Mouse (Mus musculus) liver, embryonic 12.5 days (tissue): ENCODE measurements at regions not wholly inside any gene's neighbourhood (a gene's known extent, or its start where the extent isn't known, plus 50 kb on each side); places are given as distances from the start of the nearest gene placed in this dataset.

Source experiments
- ATAC-seq: fragments of 200-750 bp; cut with Nextera tagmentation; 2 replicates; pipeline ENCODE4 v1.8.0; 2017; ENCODE audit warnings: moderate number of reproducible peaks, mild to moderate bottlenecking, moderate library complexity
- H3K27ac ChIP-seq: fragments of 300-500 bp; sonication (generic); 2 replicates; pipeline ENCODE4 v1.5.1; 2016; ENCODE audit warnings: mild to moderate bottlenecking
- H3K27me3 ChIP-seq: fragments of 300-500 bp; sonication (generic); replicated peaks from 2 replicates; pipeline ENCODE4 v1.6.1; 2016; ENCODE audit warnings: mild to moderate bottlenecking, moderate library complexity
- H3K36me3 ChIP-seq: fragments of 300-500 bp; sonication (generic); 2 replicates; pipeline ENCODE4 v1.6.1; 2016; ENCODE audit warnings: mild to moderate bottlenecking, moderate library complexity
- H3K4me1 ChIP-seq: fragments of 300-500 bp; sonication (generic); 2 replicates; pipeline ENCODE4 v1.6.1; 2016
- H3K4me2 ChIP-seq: fragments of 300-500 bp; sonication (generic); 2 replicates; pipeline ENCODE4 v1.6.1; 2016; ENCODE audit warnings: mild to moderate bottlenecking, moderate library complexity
- H3K4me3 ChIP-seq: fragments of 300-500 bp; sonication (generic); 2 replicates; pipeline ENCODE4 v1.5.1; 2016; ENCODE audit warnings: mild to moderate bottlenecking, moderate library complexity
- H3K9ac ChIP-seq: fragments of 300-500 bp; sonication (generic); 2 replicates; pipeline ENCODE4 v1.6.1; 2016; ENCODE audit warnings: mild to moderate bottlenecking, moderate library complexity
- H3K9me3 ChIP-seq: fragments of 300-500 bp; sonication (generic); replicated peaks from 2 replicates; pipeline ENCODE4 v1.6.1; 2016; ENCODE audit warnings: mild to moderate bottlenecking, moderate library complexity
- WGBS: fragments of 180-500 bp; shearing (Covaris S2); methylation state at CpG from one replicate; pipeline ENCODE4 v1.1.7; 2016; ENCODE audit not compliant: insufficient replicate concordance; 5-methylcytosine and 5-hydroxymethylcytosine counted together

- Histone ChIP-seq H3K4me1 (no peaks in the 10 kb centered on the region), H3K36me3 (no peaks in the 10 kb centered on the region), H3K27ac (no peak overlapping the region), H3K9me3 (no peaks in the 10 kb centered on the region), H3K4me3 (no peak overlapping the region), H3K9ac (no peak overlapping the region), H3K4me2 (no peak overlapping the region), H3K27me3 (no peaks in the 10 kb centered on the region)
- ATAC-seq, result no peak
- 29% methylated on average over 4 of the region's 4 CpGs for WGBS
Measured at GRCm38 (mm10) chr4:120339371-120339770, 52.2 kb upstream of the Foxo6 start.

GRCm38 (mm10) chr4:120340686-120341085 is 53.5 kb upstream of the Foxo6 start:
- Histone ChIP-seq H3K4me2 (no peak overlapping the region), H3K36me3 (no peaks in the 10 kb centered on the region), H3K4me3 (no peak overlapping the region), H3K27ac (no peak overlapping the region), H3K4me1 (no peaks in the 10 kb centered on the region), H3K9me3 (no peaks in the 10 kb centered on the region), H3K9ac (no peak overlapping the region), H3K27me3 (no peaks in the 10 kb centered on the region)
- ATAC-seq, result no peak
- WGBS, result 70% methylated on average over 4 of the region's 4 CpGs

- no peaks in the 10 kb centered on the region for H3K9me3 ChIP-seq
- no peaks in the 10 kb centered on the region for H3K36me3 ChIP-seq
- H3K4me1 ChIP-seq, result no peaks in the 10 kb centered on the region
- no peak overlapping the region for H3K4me2 ChIP-seq
- 54% methylated on average over 3 of the region's 3 CpGs for WGBS
- no peaks in the 10 kb centered on the region for H3K27me3 ChIP-seq
- ATAC-seq, result no peak
- no peak overlapping the region for H3K27ac ChIP-seq
- H3K4me3 ChIP-seq, result no peak overlapping the region
- H3K9ac ChIP-seq, result no peak overlapping the region
Measured at GRCm38 (mm10) chr4:120341933-120342332, 54.8 kb upstream of the Foxo6 start.

- Histone ChIP-seq H3K9me3 (no peaks in the 10 kb centered on the region), H3K27ac (no peak overlapping the region), H3K27me3 (no peaks in the 10 kb centered on the region), H3K36me3 (no peaks in the 10 kb centered on the region), H3K4me3 (no peak overlapping the region), H3K9ac (no peak overlapping the region), H3K4me1 (no peaks in the 10 kb centered on the region), H3K4me2 (no peak overlapping the region)
- WGBS, result 42% methylated on average over 1 of the region's 1 CpGs
- no peak for ATAC-seq
Measured at GRCm38 (mm10) chr4:120342658-120343057, 55.5 kb upstream of the Foxo6 start.

GRCm38 (mm10) chr4:120345676-120346465 is 58.7 kb upstream of the Foxo6 start:
- Histone ChIP-seq H3K9me3 (no peaks in the 10 kb centered on the region), H3K4me1 (no peaks in the 10 kb centered on the region), H3K9ac (no peak overlapping the region), H3K4me3 (no peak overlapping the region), H3K4me2 (no peak overlapping the region), H3K27me3 (no peaks in the 10 kb centered on the region), H3K36me3 (no peaks in the 10 kb centered on the region), H3K27ac (0 out of 2 replicates have a peak overlapping the region, but pooled peaks have one; percentile 40)
- 75% methylated on average over 7 of the region's 7 CpGs for WGBS
- peak; percentile 72 for ATAC-seq

- Histone ChIP-seq H3K4me1 (no peaks in the 10 kb centered on the region), H3K4me3 (no peak overlapping the region), H3K27me3 (no peaks in the 10 kb centered on the region), H3K36me3 (no peaks in the 10 kb centered on the region), H3K9ac (no peak overlapping the region), H3K4me2 (no peak overlapping the region), H3K27ac (no peak overlapping the region), H3K9me3 (no peaks in the 10 kb centered on the region)
- 70% methylated on average over 4 of the region's 4 CpGs for WGBS
- no peak for ATAC-seq
Measured at GRCm38 (mm10) chr4:120349841-120350240, 55.2 kb upstream of the Scmh1 start.

GRCm38 (mm10) chr4:120353784-120354183 is 51.3 kb upstream of the Scmh1 start:
- Histone ChIP-seq H3K4me1 (no peaks in the 10 kb centered on the region), H3K27me3 (peaks cover 7% of the 10 kb centered on the region; the same call in 1 of the 2 replicates), H3K27ac (no peak overlapping the region), H3K9me3 (no peaks in the 10 kb centered on the region), H3K36me3 (no peaks in the 10 kb centered on the region), H3K9ac (no peak overlapping the region), H3K4me3 (no peak overlapping the region), H3K4me2 (no peak overlapping the region)
- no peak for ATAC-seq
- WGBS, result 64% methylated on average over 6 of the region's 6 CpGs
